Mouse (Mus musculus): Measurements from ENCODE around the gene Supt3. TPM values are rescaled to one million over a fixed set of nuclear protein-coding genes. Genes with fewer than 3 reads are reported as not detected.

Supt3 gene
- polyA plus RNA-seq, 1 experiment from 2014 or later: 26.2 TPM

DNA sequence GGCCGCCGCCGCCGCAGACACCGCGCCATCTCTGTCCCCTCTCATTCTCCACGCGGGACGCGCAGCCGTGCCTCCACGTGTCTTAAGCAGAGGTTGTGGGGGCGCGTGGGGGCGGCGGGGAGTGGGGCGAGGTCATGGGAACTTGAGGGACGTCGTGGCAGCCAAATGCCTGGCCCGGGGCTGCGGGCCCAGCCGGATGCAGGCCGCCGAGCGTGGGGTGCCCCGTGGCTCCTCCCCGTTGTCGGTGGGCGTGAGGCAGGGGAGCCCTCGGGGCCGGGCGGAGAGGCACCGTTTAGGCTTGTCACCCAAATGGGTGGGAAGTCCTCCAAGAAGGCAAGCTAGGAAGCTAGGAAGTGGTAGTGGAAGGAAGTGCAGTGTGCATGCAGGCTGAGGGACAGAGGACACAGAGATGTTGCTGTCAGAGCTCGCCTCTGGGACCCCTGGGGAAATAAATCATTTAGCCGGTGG, 419 bp downstream of the Supt3 start:
- peak overlapping the region; percentile 70 for H3K4me2 ChIP-seq (replicated peaks)
- peak; percentile 83 for ATAC-seq (ENCODE audit: low FRiP score)
- H3K9ac ChIP-seq: peak overlapping the region; percentile 98
- no peaks in the 10 kb centered on the region for H3K9me3 ChIP-seq (ENCODE audit: control insufficient read depth, low read length)
- no peaks in the 10 kb centered on the region for H3K27me3 ChIP-seq (ENCODE audit: control insufficient read depth, insufficient read depth, low read length)
- peak overlapping the region; percentile 94 for H3K27ac ChIP-seq
- no peaks in the 10 kb centered on the region for H3K36me3 ChIP-seq (replicated peaks; ENCODE audit: control insufficient read depth, insufficient read depth)
- peaks cover 6% of the 10 kb centered on the region; the same call in 1 of the 2 replicates for H3K4me1 ChIP-seq (replicated peaks; ENCODE audit: control insufficient read depth, insufficient read depth, low read length)
- under 1% methylated on average over 34 of the region's 35 CpGs for WGBS
- peak; percentile 63 for DNase-seq (ENCODE audit: low spot score)
- peak overlapping the region; percentile 89 for H3K4me3 ChIP-seq (replicated peaks; ENCODE audit: low read length)

GRCm38 (mm10) chr17:44778141-44778540, 1.2 kb downstream of the Supt3 start:
- Histone ChIP-seq H3K9ac (peak overlapping the region; percentile 98; the same call in 1 of the 2 replicates), H3K4me2 (replicated peaks) (peak overlapping the region; percentile 70), H3K36me3 (replicated peaks; ENCODE audit: control insufficient read depth, insufficient read depth) (no peaks in the 10 kb centered on the region), H3K4me1 (replicated peaks; ENCODE audit: control insufficient read depth, insufficient read depth, low read length) (peaks cover 6% of the 10 kb centered on the region; the same call in 1 of the 2 replicates), H3K27ac (no peak overlapping the region), H3K27me3 (ENCODE audit: control insufficient read depth, insufficient read depth, low read length) (no peaks in the 10 kb centered on the region), H3K9me3 (ENCODE audit: control insufficient read depth, low read length) (no peaks in the 10 kb centered on the region), H3K4me3 (replicated peaks; ENCODE audit: low read length) (peak overlapping the region; percentile 89)
- DNase-seq (ENCODE audit: low spot score) (no peak), ATAC-seq (ENCODE audit: low FRiP score) (no peak)
- 63% methylated on average over 5 of the region's 5 CpGs for whole genome bisulfite sequencing

DNA sequence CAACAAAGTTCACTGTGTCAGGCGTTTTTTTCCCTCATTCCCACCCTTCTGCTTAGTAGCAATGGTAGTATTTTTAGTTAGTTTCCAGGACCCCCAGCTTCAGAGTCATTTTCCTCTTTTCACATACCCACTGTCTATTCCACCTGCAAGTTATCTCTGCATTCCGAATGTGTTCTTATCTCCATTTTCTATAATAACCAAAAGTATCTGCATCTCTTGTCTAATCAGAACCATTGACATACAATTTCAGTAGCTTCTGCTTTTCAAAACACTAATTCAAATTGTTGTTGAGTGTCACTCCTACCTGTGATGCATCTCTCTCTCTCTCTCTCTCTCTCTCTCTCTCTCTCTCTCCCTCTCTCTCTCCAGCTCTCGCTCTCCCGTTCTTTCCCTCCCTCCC, 3.4 kb downstream of the Supt3 start:
- Histone ChIP-seq H3K27ac (no peak overlapping the region), H3K4me1 (replicated peaks; ENCODE audit: control insufficient read depth, insufficient read depth, low read length) (peaks cover 6% of the 10 kb centered on the region; the same call in 1 of the 2 replicates), H3K9ac (no peak overlapping the region), H3K36me3 (replicated peaks; ENCODE audit: control insufficient read depth, insufficient read depth) (no peaks in the 10 kb centered on the region), H3K4me2 (replicated peaks) (no peak overlapping the region), H3K9me3 (ENCODE audit: control insufficient read depth, low read length) (no peaks in the 10 kb centered on the region), H3K27me3 (ENCODE audit: control insufficient read depth, insufficient read depth, low read length) (no peaks in the 10 kb centered on the region), H3K4me3 (replicated peaks; ENCODE audit: low read length) (no peak overlapping the region)
- DNase-seq (ENCODE audit: low spot score) (no peak), ATAC-seq (ENCODE audit: low FRiP score) (no peak)
- WGBS: 78% methylated on average over 4 of the region's 4 CpGs

DNA sequence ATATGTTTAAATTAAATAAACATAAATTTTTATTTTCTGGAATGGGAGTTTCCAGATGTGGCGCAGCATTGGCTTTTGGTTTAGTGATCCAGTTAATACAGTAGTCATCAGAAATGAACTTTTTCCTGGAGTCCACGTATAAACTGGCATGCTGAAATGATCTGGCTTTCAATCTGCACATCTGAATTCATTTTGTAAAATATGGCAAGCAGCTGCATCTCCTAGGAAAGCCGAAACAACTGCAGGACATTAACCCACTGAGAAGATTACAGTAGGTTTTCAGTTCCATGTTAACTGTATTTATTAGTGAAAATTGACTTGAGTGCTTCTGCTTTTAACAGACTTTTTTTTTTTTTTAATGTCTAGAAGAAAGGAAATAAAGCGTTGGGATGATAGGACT, 5.4 kb downstream of the Supt3 start:
- WGBS: 91% methylated on average over 4 of the region's 4 CpGs
- H3K9me3 ChIP-seq (ENCODE audit: control insufficient read depth, low read length): no peaks in the 10 kb centered on the region
- no peak for DNase-seq (ENCODE audit: low spot score)
- no peak overlapping the region for H3K4me2 ChIP-seq (replicated peaks)
- H3K36me3 ChIP-seq (replicated peaks; ENCODE audit: control insufficient read depth, insufficient read depth): no peaks in the 10 kb centered on the region
- ATAC-seq (ENCODE audit: low FRiP score): no peak
- peaks cover 6% of the 10 kb centered on the region; the same call in 1 of the 2 replicates for H3K4me1 ChIP-seq (replicated peaks; ENCODE audit: control insufficient read depth, insufficient read depth, low read length)
- no peak overlapping the region for H3K4me3 ChIP-seq (replicated peaks; ENCODE audit: low read length)
- no peak overlapping the region for H3K9ac ChIP-seq
- no peak overlapping the region for H3K27ac ChIP-seq
- no peaks in the 10 kb centered on the region for H3K27me3 ChIP-seq (ENCODE audit: control insufficient read depth, insufficient read depth, low read length)

- Histone ChIP-seq H3K4me3 (replicated peaks; ENCODE audit: low read length) (no peak overlapping the region), H3K4me2 (replicated peaks) (no peak overlapping the region), H3K9me3 (ENCODE audit: control insufficient read depth, low read length) (no peaks in the 10 kb centered on the region), H3K4me1 (replicated peaks; ENCODE audit: control insufficient read depth, insufficient read depth, low read length) (peaks cover 4% of the 10 kb centered on the region; the same call in 1 of the 2 replicates), H3K9ac (no peak overlapping the region), H3K27ac (no peak overlapping the region), H3K27me3 (ENCODE audit: control insufficient read depth, insufficient read depth, low read length) (no peaks in the 10 kb centered on the region), H3K36me3 (replicated peaks; ENCODE audit: control insufficient read depth, insufficient read depth) (no peaks in the 10 kb centered on the region)
- WGBS: 86% methylated on average over 2 of the region's 2 CpGs
- DNase-seq (ENCODE audit: low spot score): no peak
- no peak for ATAC-seq (ENCODE audit: low FRiP score)
These were observed 6.2 kb downstream of the Supt3 start for GRCm38 (mm10) chr17:44783143-44783542.

GRCm38 (mm10) chr17:44788982-44789747, 12.2 kb downstream of the Supt3 start:
- H3K27me3 ChIP-seq (ENCODE audit: control insufficient read depth, insufficient read depth, low read length): no peaks in the 10 kb centered on the region
- 0 out of 2 replicates have a peak, but pooled peaks cover 6% of the 10 kb centered on the region for H3K36me3 ChIP-seq (replicated peaks; ENCODE audit: control insufficient read depth, insufficient read depth)
- WGBS: 66% methylated on average over 5 of the region's 5 CpGs
- no peak overlapping the region for H3K4me2 ChIP-seq (replicated peaks)
- no peaks in the 10 kb centered on the region for H3K4me1 ChIP-seq (replicated peaks; ENCODE audit: control insufficient read depth, insufficient read depth, low read length)
- ATAC-seq (ENCODE audit: low FRiP score): no peak
- DNase-seq (ENCODE audit: low spot score): no peak
- no peak overlapping the region for H3K9ac ChIP-seq
- no peaks in the 10 kb centered on the region for H3K9me3 ChIP-seq (ENCODE audit: control insufficient read depth, low read length)
- H3K4me3 ChIP-seq (replicated peaks; ENCODE audit: low read length): no peak overlapping the region
- no peak overlapping the region for H3K27ac ChIP-seq

GRCm38 (mm10) chr17:44792218-44792917, 15.4 kb downstream of the Supt3 start:
- DNase-seq (ENCODE audit: low spot score): no peak
- no peaks in the 10 kb centered on the region for H3K4me1 ChIP-seq (replicated peaks; ENCODE audit: control insufficient read depth, insufficient read depth, low read length)
- 94% methylated on average over 12 of the region's 12 CpGs for WGBS
- 0 out of 2 replicates have a peak, but pooled peaks cover 6% of the 10 kb centered on the region for H3K36me3 ChIP-seq (replicated peaks; ENCODE audit: control insufficient read depth, insufficient read depth)
- H3K9me3 ChIP-seq (ENCODE audit: control insufficient read depth, low read length): no peaks in the 10 kb centered on the region
- no peak overlapping the region for H3K27ac ChIP-seq
- no peak overlapping the region for H3K9ac ChIP-seq
- H3K4me2 ChIP-seq (replicated peaks): no peak overlapping the region
- no peaks in the 10 kb centered on the region for H3K27me3 ChIP-seq (ENCODE audit: control insufficient read depth, insufficient read depth, low read length)
- H3K4me3 ChIP-seq (replicated peaks; ENCODE audit: low read length): no peak overlapping the region
- ATAC-seq (ENCODE audit: low FRiP score): no peak

- ATAC-seq (ENCODE audit: low FRiP score): no peak
- 0 out of 2 replicates have a peak, but pooled peaks cover 6% of the 10 kb centered on the region for H3K36me3 ChIP-seq (replicated peaks; ENCODE audit: control insufficient read depth, insufficient read depth)
- H3K27ac ChIP-seq: no peak overlapping the region
- 75% methylated on average over 3 of the region's 3 CpGs for WGBS
- no peak overlapping the region for H3K4me3 ChIP-seq (replicated peaks; ENCODE audit: low read length)
- no peaks in the 10 kb centered on the region for H3K9me3 ChIP-seq (ENCODE audit: control insufficient read depth, low read length)
- no peak overlapping the region for H3K9ac ChIP-seq
- no peaks in the 10 kb centered on the region for H3K4me1 ChIP-seq (replicated peaks; ENCODE audit: control insufficient read depth, insufficient read depth, low read length)
- no peak overlapping the region for H3K4me2 ChIP-seq (replicated peaks)
- H3K27me3 ChIP-seq (ENCODE audit: control insufficient read depth, insufficient read depth, low read length): no peaks in the 10 kb centered on the region
- no peak for DNase-seq (ENCODE audit: low spot score)
These were observed 20.4 kb downstream of the Supt3 start for GRCm38 (mm10) chr17:44797331-44797730.

- H3K4me2 ChIP-seq (replicated peaks): no peak overlapping the region
- 92% methylated on average over 1 of the region's 1 CpGs for WGBS
- no peak overlapping the region for H3K9ac ChIP-seq
- no peaks in the 10 kb centered on the region for H3K27me3 ChIP-seq (ENCODE audit: control insufficient read depth, insufficient read depth, low read length)
- no peaks in the 10 kb centered on the region for H3K9me3 ChIP-seq (ENCODE audit: control insufficient read depth, low read length)
- ATAC-seq (ENCODE audit: low FRiP score) (no peak), DNase-seq (ENCODE audit: low spot score) (no peak)
- H3K4me3 ChIP-seq (replicated peaks; ENCODE audit: low read length): no peak overlapping the region
- H3K4me1 ChIP-seq (replicated peaks; ENCODE audit: control insufficient read depth, insufficient read depth, low read length): no peaks in the 10 kb centered on the region
- H3K36me3 ChIP-seq (replicated peaks; ENCODE audit: control insufficient read depth, insufficient read depth): no peaks in the 10 kb centered on the region
- H3K27ac ChIP-seq: no peak overlapping the region
These were observed 30.1 kb downstream of the Supt3 start for GRCm38 (mm10) chr17:44807031-44807430.

All from hindbrain, embryonic 14.5 days (tissue).